Mouse (Mus musculus): Measurements from ENCODE around the gene Klhdc3.

Gene Klhdc3

DNA sequence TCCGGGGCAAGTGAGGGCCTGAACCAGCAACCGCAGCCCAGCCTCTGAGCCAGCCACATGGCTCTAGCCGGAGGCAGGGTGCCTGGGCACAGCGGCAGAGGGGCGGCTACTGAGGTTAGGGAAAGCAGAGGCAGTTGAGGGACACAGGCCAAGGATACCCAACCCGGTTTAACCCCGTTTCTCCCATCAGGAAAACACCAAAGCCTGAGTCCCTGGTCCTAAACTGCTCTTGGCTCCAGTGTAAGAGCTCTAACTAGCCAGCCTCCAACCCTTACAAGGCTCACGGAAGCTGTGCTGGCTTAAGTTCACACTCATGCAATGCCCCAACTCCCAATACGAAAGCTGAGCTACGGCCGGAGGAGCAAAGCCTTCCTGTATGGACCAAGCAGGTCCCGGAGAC is 56.1 kb downstream of the Klhdc3 start:
- no peak for DNase-seq (ENCODE audit: low spot score in 2 of 2)
